ENCODE assay signal across 9 mouse cellular contexts in genomic region chrX:162717837-162718236, GRCm38 (mm10). TPM values are rescaled to one million over a fixed set of nuclear protein-coding genes. Genes with fewer than 3 reads are reported as not detected.
DNase-seq lines count a peak whose midpoint lies in the region; ATAC-seq lines count a peak whose summit lies in the region.
"Had no signal": no experiment of that assay in that cellular context is flagged by ENCODE, and none has a peak within 500 bp of the region (broad histone marks: within the 10 kb centered on the region; RNA-seq: fewer than 3 reads in every experiment).

No protein-coding gene starts in this region.

- no peak overlapping the region for H3K4me3 ChIP-seq in midbrain, embryonic 10.5 days
- H3K4me3 ChIP-seq in midbrain, embryonic 16.5 days (ENCODE audit: low read depth, low read length): no peak overlapping the region
- H3K4me3 ChIP-seq: limb, embryonic 13.5 days had no signal

- intact Hi-C loops in heart, postnatal 14 days (cut with DNase I): no loop called here
- intact Hi-C loops in left cerebral cortex, postnatal 14 days (cut with DNase I): no loop called here

- 35% methylated on average over 5 of the region's 5 CpGs for WGBS in midbrain, embryonic 10.5 days
- WGBS in midbrain, embryonic 16.5 days: 29% methylated on average over 5 of the region's 5 CpGs

- no peaks in the 10 kb centered on the region for H3K27me3 ChIP-seq in midbrain, embryonic 10.5 days (ENCODE audit: low read depth, poor library complexity, severe bottlenecking)
- H3K27me3 ChIP-seq in midbrain, embryonic 16.5 days (ENCODE audit: control insufficient read depth, insufficient read depth, low read depth, low read length): no peaks in the 10 kb centered on the region
- H3K27me3 ChIP-seq: limb, embryonic 13.5 days had no signal

- H3K4me1 ChIP-seq in midbrain, embryonic 10.5 days: no peaks in the 10 kb centered on the region
- no peaks in the 10 kb centered on the region for H3K4me1 ChIP-seq in midbrain, embryonic 16.5 days (ENCODE audit: control insufficient read depth, insufficient read depth, low read length)
- H3K4me1 ChIP-seq: limb, embryonic 13.5 days had no signal

- no peak overlapping the region for H3K27ac ChIP-seq in midbrain, embryonic 10.5 days (replicated peaks)
- no peak overlapping the region for H3K27ac ChIP-seq in midbrain, embryonic 16.5 days (ENCODE audit: low read length)
- H3K27ac ChIP-seq: limb, embryonic 13.5 days had no signal

- DNase-seq in midbrain, embryonic 10.5 days (ENCODE audit: low spot score): peak; percentile 21
- DNase-seq in Muller cell, postnatal 12 days (ENCODE audit: inconsistent ontology term): peak; percentile 17
- DNase-seq in cerebellum, adult 8-10 months: peak; percentile 30
- peak; percentile 47 to 60 for DNase-seq in heart, postnatal 14 days
- DNase-seq in left cerebral cortex, postnatal 14 days (ENCODE audit: low spot score in 2 of 2): peak; percentile 13 to 52
- peak; percentile 74 for DNase-seq in retina, embryonic 14.5 days (ENCODE audit: low spot score)
- DNase-seq in frontal cortex, postnatal 14 days (ENCODE audit: low spot score in 2 of 2): no peak

- no peak overlapping the region for H3K9ac ChIP-seq in midbrain, embryonic 16.5 days (ENCODE audit: low read depth, low read length)
- H3K9ac ChIP-seq: limb, embryonic 13.5 days had no signal

- no peaks in the 10 kb centered on the region for H3K9me3 ChIP-seq in midbrain, embryonic 10.5 days (replicated peaks)
- no peaks in the 10 kb centered on the region for H3K9me3 ChIP-seq in midbrain, embryonic 16.5 days (replicated peaks; ENCODE audit: control insufficient read depth, low read length, poor library complexity, severe bottlenecking)
- H3K9me3 ChIP-seq: limb, embryonic 13.5 days had no signal

- no peaks in the 10 kb centered on the region for H3K36me3 ChIP-seq in midbrain, embryonic 10.5 days
- H3K36me3 ChIP-seq in midbrain, embryonic 16.5 days (ENCODE audit: control insufficient read depth, insufficient read depth, low read length): no peaks in the 10 kb centered on the region
- H3K36me3 ChIP-seq: limb, embryonic 13.5 days had no signal

- H3K4me2 ChIP-seq in midbrain, embryonic 16.5 days (ENCODE audit: low read length): no peak overlapping the region
- H3K4me2 ChIP-seq: limb, embryonic 13.5 days had no signal

- ATAC-seq in midbrain, embryonic 16.5 days: no peak

RNA-seq across cellular contexts. Expression of gene Rbbp7, which starts 42.4 kb away (rescaled TPM):
- 384 and 412 TPM in 2 replicates for polyA plus RNA-seq in midbrain, embryonic 10.5 days (2016; fragmentation: Nextera tagmentation; extraction: Ambion mirVana)
- polyA plus RNA-seq in midbrain, embryonic 16.5 days (2015; fragmentation: Nextera tagmentation; extraction: Ambion mirVana): 216 and 226 TPM in 2 replicates
- total RNA-seq in heart, postnatal 14 days (2021): 100 to 1,000 TPM; 167 to 169 TPM
- 100 to 1,000 TPM; 142 to 154 TPM for total RNA-seq in left cerebral cortex, postnatal 14 days (2021)

Comparison
In these comparisons a context has a peak if more than half of its experiments do, and no peak if none do; other contexts are left out.
1. DNase-seq: peak in midbrain, embryonic 10.5 days (single experiment), Muller cell, postnatal 12 days (single experiment), cerebellum, adult 8-10 months (single experiment), heart, postnatal 14 days (2 of 2), left cerebral cortex, postnatal 14 days (2 of 2) and retina, embryonic 14.5 days (single experiment); none in frontal cortex, postnatal 14 days (0 of 2).